Mouse (Mus musculus) heart, postnatal 14 days (tissue): ENCODE data around the gene Map3k7cl. TPM values are rescaled to one million over a fixed set of nuclear protein-coding genes. Genes with fewer than 3 reads are reported as not detected.
A peak's percentile ranks its signal among the peaks of the same experiment; 100 is the strongest.

Source experiments
- DNase-seq, 2 experiments: peaks; one replicate each; pipeline ENCODE4 v3.0.0; 2021 to 2022
- intact Hi-C: fragments of 180-260 bp; cut with DNase I; formaldehyde crosslinking; loops from one replicate; pipeline ENCODE4 v1.15.1; 2025
- total RNA-seq, 2 experiments: library from RNA; stranded (reverse); gene quantifications; 2 replicates each; pipeline ENCODE4 v1.2.3; 2021

Map3k7cl gene
- total RNA-seq, 2 experiments from 2014 or later: 2.7 to 3.6 TPM

DNA sequence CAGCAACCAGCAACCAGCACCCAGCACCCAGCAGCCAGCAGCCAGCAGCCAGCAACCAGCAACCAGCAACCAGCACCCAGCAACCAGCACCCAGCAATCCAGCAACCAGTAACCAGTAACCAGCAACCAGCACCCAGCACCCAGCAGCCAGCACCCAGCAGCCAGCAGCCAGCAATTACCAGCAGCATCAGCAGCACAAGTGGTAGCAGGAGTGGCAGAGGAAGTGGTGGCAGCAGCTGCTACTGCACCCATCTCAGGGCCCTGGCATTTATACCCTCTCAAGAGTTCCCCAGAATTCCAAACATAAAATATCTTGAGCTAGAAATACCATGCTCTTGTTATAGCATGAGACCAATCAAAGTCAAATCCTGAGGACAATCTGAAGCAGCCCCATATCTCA, 81.6 kb downstream of the Map3k7cl start:
- no peak for DNase-seq
- intact Hi-C loops: no loop called here

DNA sequence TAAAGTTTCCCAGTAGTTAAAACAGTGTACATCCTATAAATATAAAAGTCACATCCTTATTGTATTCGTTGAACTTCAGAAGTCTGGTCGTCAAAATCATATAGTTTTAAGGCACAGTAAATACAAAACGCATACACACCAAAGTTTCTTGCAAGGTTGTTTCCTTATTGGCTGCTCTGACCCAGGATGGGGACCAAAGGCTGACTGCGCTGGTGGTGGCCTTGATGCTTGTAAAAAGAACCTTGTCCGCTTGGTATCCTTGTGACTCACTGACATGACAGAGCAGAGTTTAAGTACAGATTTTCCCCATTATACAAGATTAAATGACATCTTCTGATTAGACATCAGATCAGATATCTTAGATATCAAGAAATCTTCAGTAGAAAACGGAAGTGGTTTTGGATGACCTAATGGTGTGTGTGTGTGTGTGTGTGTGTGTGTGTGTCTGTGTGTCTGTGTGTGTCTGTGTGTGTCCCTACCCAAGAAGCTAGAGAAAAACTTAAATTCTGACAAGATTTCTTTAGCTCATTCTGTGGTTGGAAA, 82.2 kb downstream of the Map3k7cl start:
- no peak for DNase-seq
- intact Hi-C loops: no loop called here

DNA sequence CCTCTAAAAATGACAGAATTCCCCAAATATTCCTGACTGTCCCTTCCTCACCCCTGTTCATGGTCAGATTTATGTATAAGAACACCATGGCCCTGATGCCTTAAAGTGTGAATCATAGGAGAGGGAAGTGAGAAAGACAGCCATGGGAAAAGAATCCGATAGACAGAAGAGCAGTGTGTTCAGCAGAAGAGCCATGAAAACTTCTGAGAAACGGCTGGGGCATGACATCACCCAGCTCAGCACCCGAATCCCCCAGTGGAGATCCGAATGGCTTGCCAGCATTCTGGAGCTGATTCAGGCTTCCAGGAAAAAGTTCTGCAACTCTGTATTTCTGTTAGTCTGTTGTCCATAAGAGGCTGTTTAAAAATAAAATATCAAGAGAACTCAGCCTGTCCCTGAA, 82.7 kb downstream of the Map3k7cl start:
- intact Hi-C loops: no loop called here
- DNase-seq: peak; percentile 53 to 65

DNA sequence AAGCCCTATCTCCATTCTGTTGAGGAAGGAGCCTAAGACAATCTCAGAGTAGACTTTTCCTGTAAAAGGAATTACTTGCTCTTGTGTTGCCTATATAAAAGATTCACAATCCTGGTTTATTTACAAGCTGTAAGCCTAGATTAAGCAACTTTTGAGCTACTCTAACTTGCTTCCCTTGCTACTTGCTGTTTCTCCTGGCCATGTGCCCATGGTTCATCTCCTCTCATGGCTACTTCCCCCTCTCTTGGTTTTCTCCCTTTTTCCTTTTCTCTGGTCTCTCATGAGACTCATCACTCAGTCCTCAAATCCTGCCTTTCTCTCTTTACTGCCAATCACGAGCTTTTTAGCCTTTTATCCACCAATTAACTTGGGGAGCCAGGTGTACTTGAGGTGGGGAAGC, 85.0 kb downstream of the Map3k7cl start:
- intact Hi-C loops: no loop called here
- no peak for DNase-seq

DNA sequence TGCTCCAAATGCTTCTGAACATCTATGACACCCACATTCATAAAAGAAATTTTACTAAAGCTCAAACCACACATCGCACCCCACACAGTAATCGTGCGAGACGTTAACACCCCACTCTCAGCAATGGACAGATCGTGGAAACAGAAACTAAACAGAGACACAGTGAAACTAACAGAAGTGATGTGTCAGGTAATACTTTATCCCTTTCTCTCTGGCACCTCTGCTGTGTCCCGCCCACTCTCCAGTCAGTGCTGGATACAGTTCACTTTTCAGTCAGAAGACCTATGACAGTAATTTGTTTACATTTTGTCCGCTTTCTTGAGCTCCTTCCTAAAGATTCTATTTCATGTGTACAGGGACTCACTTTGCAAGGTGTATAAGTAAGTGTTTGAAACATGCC, 89.1 kb downstream of the Map3k7cl start:
- intact Hi-C loops: no loop called here
- no peak for DNase-seq

DNA sequence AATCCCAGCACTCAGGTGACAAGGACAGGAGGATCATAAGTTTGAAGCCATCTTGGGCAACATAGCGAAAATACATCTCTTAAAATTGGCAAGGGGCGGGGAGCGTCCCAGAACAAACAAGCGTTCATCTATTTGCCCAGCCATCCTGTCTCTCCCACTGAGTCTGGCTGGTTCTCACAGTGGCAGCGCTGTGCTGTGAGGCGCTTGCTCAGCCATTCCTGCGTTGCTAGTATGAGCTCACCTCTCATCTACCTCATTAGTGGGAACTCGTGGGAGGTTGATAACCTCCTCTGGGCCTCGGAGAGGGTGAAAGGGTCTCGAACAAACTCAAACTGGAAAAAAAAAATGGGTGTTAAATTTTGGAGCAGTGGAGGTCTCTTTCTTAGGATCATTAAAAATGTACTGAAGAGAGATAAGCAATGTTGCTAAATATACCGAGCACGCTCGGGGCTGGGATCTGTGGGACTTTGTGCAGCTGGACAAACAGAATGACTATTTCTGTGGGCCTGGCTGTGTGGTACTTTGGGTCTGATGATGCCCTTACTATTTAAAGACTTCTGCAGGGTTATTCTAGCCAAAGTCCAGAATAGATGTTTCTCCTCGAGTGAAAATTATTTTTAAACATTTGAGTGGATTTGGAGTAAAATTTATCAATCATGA, 91.1 kb downstream of the Map3k7cl start:
- intact Hi-C loops: no loop called here
- no peak for DNase-seq

Other genes with a start within 250 kb of the Map3k7cl start
- gene N6amt1, start 199.1 kb upstream of the Map3k7cl start, total RNA-seq: 10 to 100 TPM; 16.3 to 17.5 TPM
- gene Ltn1, start 120.7 kb upstream of the Map3k7cl start, total RNA-seq: 10 to 100 TPM; 22.7 to 23.4 TPM
- gene Rwdd2b, start 112.8 kb upstream of the Map3k7cl start, total RNA-seq: 1 to 10 TPM; 5.8 TPM
- gene Usp16, start 98.6 kb upstream of the Map3k7cl start, total RNA-seq: 10 to 100 TPM; 34.6 to 46.0 TPM
- gene Cct8, start 57.5 kb upstream of the Map3k7cl start, total RNA-seq: 100 to 1,000 TPM; 154 to 165 TPM
- 10 to 100 TPM; 32.5 to 34.0 TPM for gene Bach1, start 145.6 kb downstream of the Map3k7cl start, total RNA-seq